Mouse (Mus musculus): ENCODE measurements around the gene Dock9.

GRCm38 (mm10) chr14:121780942-121781531, 16.6 kb downstream of the Dock9 start:
- TF ChIP-seq GATA1 (IDR thresholded peaks at IDR 0.05; ENCODE audit: borderline replicate concordance, low read length) (no peak), CTCF (IDR thresholded peaks at IDR 0.05; ENCODE audit: low read depth, low read length) (no peak), GATA2 (IDR thresholded peaks at IDR 0.05; ENCODE audit: borderline replicate concordance, low read depth, low read length) (no peak), POLR2AphosphoS5 (IDR thresholded peaks at IDR 0.05; ENCODE audit: insufficient replicate concordance, low read depth, low read length) (no peak), TAL1 (conservative IDR thresholded peaks at IDR 0.05; ENCODE audit: low read depth, low read length) (no peak)

Data from G1E (cell line).